Mouse (Mus musculus): ENCODE data around the gene Clstn1. TPM values are rescaled to one million over a fixed set of nuclear protein-coding genes. Genes with fewer than 3 reads are reported as not detected.

Clstn1 gene
- total RNA-seq, 2 experiments from 2014 or later, result 23.6 to 28.3 TPM

GRCm38 (mm10) chr4:149698197-149698821, 112.0 kb downstream of the Clstn1 start:
- peak; percentile 46 to 63 for DNase-seq
- intact Hi-C loops (cut with DNase I), result no loop called here

Small RNA genes lying within 50 kb of the gene (microRNA-seq; reads per million reads assigned to microRNA genes)
- gene Mir5616 (0 to 0.36 reads per million in 2 experiments), gene Mir7023 (0 to 0.74 reads per million in 2 experiments)

Other genes with a start within 250 kb of the Clstn1 start
- gene Ube4b, start 159.7 kb upstream of the Clstn1 start, total RNA-seq (2021), result 10 to 100 TPM; 28.0 to 31.4 TPM
- 10 to 100 TPM; 15.3 to 18.7 TPM for gene Rbp7, start 131.5 kb upstream of the Clstn1 start, total RNA-seq (2021)
- not detected for gene Tmem274, start 109.1 kb upstream of the Clstn1 start, total RNA-seq (2021)
- 10 to 100 TPM; 28.7 to 31.5 TPM for gene Nmnat1, start 101.3 kb upstream of the Clstn1 start, total RNA-seq (2021)
- 10 to 100 TPM; 10.7 to 14.2 TPM for gene Lzic, start 101.2 kb upstream of the Clstn1 start, total RNA-seq (2021)
- gene Ctnnbip1, start 68.2 kb upstream of the Clstn1 start, total RNA-seq (2021), result 10 to 100 TPM; 22.7 to 24.4 TPM
- 1 to 10 TPM; 8.8 to 10.0 TPM for gene Pik3cd, start 116.1 kb downstream of the Clstn1 start, total RNA-seq (2021)
- gene Tmem201, start 151.6 kb downstream of the Clstn1 start, total RNA-seq (2021), result 10 to 100 TPM; 33.1 to 40.5 TPM
- gene Slc25a33, start 187.8 kb downstream of the Clstn1 start, total RNA-seq (2021), result 10 to 100 TPM; 10.8 to 12.5 TPM

Measured in gastrocnemius, postnatal 36 days (tissue).